Comparison of ENCODE assay signal across 26 mouse cellular contexts in the genomic region with DNA sequence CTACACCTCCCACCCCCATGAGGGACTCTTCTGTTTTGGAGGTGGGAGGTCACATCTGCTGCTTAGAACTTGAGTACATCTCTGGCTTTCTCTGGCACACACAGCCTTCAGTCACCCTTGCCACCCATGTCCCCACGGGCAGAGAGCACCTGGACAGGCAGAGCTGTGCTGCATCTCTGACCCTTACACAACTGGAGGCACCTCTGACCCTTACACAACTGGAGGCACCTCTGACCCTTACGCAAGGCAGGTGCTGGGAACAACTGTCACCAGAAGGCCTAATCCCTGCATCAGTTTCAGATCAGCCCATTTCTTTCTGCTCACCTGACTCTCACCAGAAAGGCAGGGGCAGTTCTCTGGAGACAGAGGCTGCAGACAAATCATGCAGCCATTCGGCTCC. TPM values are rescaled to one million over a fixed set of nuclear protein-coding genes. Genes with fewer than 3 reads are reported as not detected.
DNase-seq lines count a peak whose midpoint lies in the region; ATAC-seq and TF ChIP-seq lines count a peak whose summit lies in the region.
"Had no signal": no experiment of that assay in that cellular context is flagged by ENCODE, and none has a peak within 500 bp of the region (broad histone marks: within the 10 kb centered on the region; RNA-seq: fewer than 3 reads in every experiment).

No protein-coding gene starts in this region.

- H3K36me3 ChIP-seq in midbrain, embryonic 10.5 days = no peaks in the 10 kb centered on the region
- H3K36me3 ChIP-seq in midbrain, embryonic 16.5 days (ENCODE audit: control insufficient read depth, insufficient read depth, low read length) = no peaks in the 10 kb centered on the region
- H3K36me3 ChIP-seq in limb, embryonic 15.5 days = no peaks in the 10 kb centered on the region
- no peaks in the 10 kb centered on the region for H3K36me3 ChIP-seq in liver, embryonic 14.5 days (replicated peaks; ENCODE audit: control insufficient read depth, insufficient read depth, low read depth)
- H3K36me3 ChIP-seq: forebrain, embryonic 12.5 days; heart, embryonic 15.5 days; hindbrain, embryonic 13.5 days; midbrain, embryonic 12.5 days had no signal

- H3K4me2 ChIP-seq in midbrain, embryonic 16.5 days (ENCODE audit: low read length) = no peak overlapping the region
- no peak overlapping the region for H3K4me2 ChIP-seq in limb, embryonic 15.5 days
- H3K4me2 ChIP-seq in liver, embryonic 14.5 days (ENCODE audit: low read depth) = no peak overlapping the region
- H3K4me2 ChIP-seq: forebrain, embryonic 12.5 days; heart, embryonic 15.5 days; hindbrain, embryonic 13.5 days; midbrain, embryonic 12.5 days had no signal

- H3K27me3 ChIP-seq in midbrain, embryonic 10.5 days (ENCODE audit: low read depth, poor library complexity, severe bottlenecking) = no peaks in the 10 kb centered on the region
- no peaks in the 10 kb centered on the region for H3K27me3 ChIP-seq in midbrain, embryonic 16.5 days (ENCODE audit: control insufficient read depth, insufficient read depth, low read depth, low read length)
- H3K27me3 ChIP-seq in limb, embryonic 15.5 days = no peaks in the 10 kb centered on the region
- H3K27me3 ChIP-seq in liver, embryonic 14.5 days (ENCODE audit: control insufficient read depth, insufficient read depth, low read length) = no peaks in the 10 kb centered on the region
- H3K27me3 ChIP-seq: forebrain, embryonic 12.5 days; hindbrain, embryonic 13.5 days; midbrain, embryonic 12.5 days had no signal

- no peak for DNase-seq in midbrain, embryonic 10.5 days (ENCODE audit: low spot score)
- DNase-seq in liver, embryonic 14.5 days (ENCODE audit: low read depth in 3 of 3, low spot score in 3 of 3) = no peak
- DNase-seq in natural killer cell, adult 2 months (ENCODE audit: low spot score in 2 of 2) = no peak
- DNase-seq in thymus, postnatal 14 days = no peak
- no peak for DNase-seq in left cerebral cortex, postnatal 4 days
- DNase-seq: adrenal gland, postnatal 36 days; cerebellum, adult 9-10 months; gastrocnemius, postnatal 36 days; heart, adult 2 months; heart, postnatal 36 days; kidney, adult 2 months; kidney, postnatal 10 days; lung, adult 2 months; lung, postnatal 14 days; right cerebral cortex, postnatal 25 days; spleen, adult 18-20 months; thymus, postnatal 4 days had no signal

- no peak overlapping the region for H3K9ac ChIP-seq in midbrain, embryonic 16.5 days (ENCODE audit: low read depth, low read length)
- H3K9ac ChIP-seq in limb, embryonic 15.5 days = no peak overlapping the region
- H3K9ac ChIP-seq in liver, embryonic 14.5 days (replicated peaks) = no peak overlapping the region
- H3K9ac ChIP-seq: forebrain, embryonic 12.5 days; heart, embryonic 15.5 days; hindbrain, embryonic 13.5 days; midbrain, embryonic 12.5 days had no signal

- peaks cover 10% of the 10 kb centered on the region; the same call in 1 of the 2 replicates for H3K4me1 ChIP-seq in midbrain, embryonic 10.5 days
- no peaks in the 10 kb centered on the region for H3K4me1 ChIP-seq in midbrain, embryonic 16.5 days (ENCODE audit: control insufficient read depth, insufficient read depth, low read length)
- peaks cover 35% of the 10 kb centered on the region for H3K4me1 ChIP-seq in limb, embryonic 15.5 days
- peaks cover 0 to 8% of the 10 kb centered on the region in 2 experiments; a peak in 3 of 4 replicates for H3K4me1 ChIP-seq in liver, embryonic 14.5 days (replicated peaks; ENCODE audit: control insufficient read depth in 2 of 2, insufficient read depth in 2 of 2, low read length in 1 of 2)
- H3K4me1 ChIP-seq: heart, embryonic 15.5 days; midbrain, embryonic 12.5 days had no signal

- H3K4me3 ChIP-seq in midbrain, embryonic 10.5 days = no peak overlapping the region
- no peak overlapping the region for H3K4me3 ChIP-seq in midbrain, embryonic 16.5 days (ENCODE audit: low read depth, low read length)
- H3K4me3 ChIP-seq in limb, embryonic 15.5 days = no peak overlapping the region
- no peak overlapping the region for H3K4me3 ChIP-seq in liver, embryonic 14.5 days (ENCODE audit: insufficient read depth in 1 of 2, low read depth in 2 of 2, low read length in 2 of 2)
- H3K4me3 ChIP-seq: forebrain, embryonic 12.5 days; heart, adult 2 months; heart, embryonic 15.5 days; hindbrain, embryonic 13.5 days; midbrain, embryonic 12.5 days had no signal

- intact Hi-C loops in left cerebral cortex, postnatal 4 days (cut with DNase I) = no loop called here

- no peak for ATAC-seq in midbrain, embryonic 16.5 days
- no peak for ATAC-seq in limb, embryonic 15.5 days (ENCODE audit: insufficient number of reproducible peaks, low FRiP score, low TSS enrichment, low read depth)
- ATAC-seq in liver, embryonic 14.5 days (ENCODE audit: insufficient read depth) = peak; percentile 78
- ATAC-seq: inflammation-experienced regulatory T-cells, adult 6 months had no signal

- TF ChIP-seq EP300 in liver, embryonic 14.5 days (IDR thresholded peaks at IDR 0.05; ENCODE audit: low read depth) = no peak

- 81% methylated on average over 3 of the region's 3 CpGs for WGBS in midbrain, embryonic 10.5 days
- WGBS in midbrain, embryonic 16.5 days = 79% methylated on average over 3 of the region's 3 CpGs
- WGBS in limb, embryonic 15.5 days = 45% methylated on average over 3 of the region's 3 CpGs
- WGBS in liver, embryonic 14.5 days (ENCODE audit: insufficient replicate concordance) = 68% methylated on average over 3 of the region's 3 CpGs

- H3K9me3 ChIP-seq in midbrain, embryonic 10.5 days (replicated peaks) = no peaks in the 10 kb centered on the region
- no peaks in the 10 kb centered on the region for H3K9me3 ChIP-seq in midbrain, embryonic 16.5 days (replicated peaks; ENCODE audit: control insufficient read depth, low read length, poor library complexity, severe bottlenecking)
- H3K9me3 ChIP-seq in limb, embryonic 15.5 days = no peaks in the 10 kb centered on the region
- H3K9me3 ChIP-seq in liver, embryonic 14.5 days (ENCODE audit: control insufficient read depth, low read length) = no peaks in the 10 kb centered on the region
- H3K9me3 ChIP-seq: forebrain, embryonic 12.5 days; heart, embryonic 15.5 days; hindbrain, embryonic 13.5 days; midbrain, embryonic 12.5 days had no signal

- TF ChIP-seq CTCF in liver, embryonic 14.5 days (IDR thresholded peaks at IDR 0.05; ENCODE audit: low read depth) = no peak

- H3K27ac ChIP-seq in midbrain, embryonic 10.5 days (replicated peaks) = 0 out of 2 replicates have a peak overlapping the region, but pooled peaks have one; percentile 9
- no peak overlapping the region for H3K27ac ChIP-seq in midbrain, embryonic 16.5 days (ENCODE audit: low read length)
- 0 out of 2 replicates have a peak overlapping the region, but pooled peaks have one; percentile 29 for H3K27ac ChIP-seq in limb, embryonic 15.5 days
- H3K27ac ChIP-seq in liver, embryonic 14.5 days = peak overlapping the region; percentile 13; the same call in 1 of the 2 replicates
- H3K27ac ChIP-seq: forebrain, embryonic 12.5 days; heart, adult 2 months; heart, embryonic 15.5 days; hindbrain, embryonic 13.5 days; midbrain, embryonic 12.5 days had no signal

RNA-seq across cellular contexts. Expression of gene Haao, which starts 11.7 kb away (rescaled TPM):
- 0.11 and 0.27 TPM in 2 replicates for polyA plus RNA-seq in midbrain, embryonic 10.5 days (2016; fragmentation: Nextera tagmentation; extraction: Ambion mirVana)
- polyA plus RNA-seq in midbrain, embryonic 16.5 days (2015; fragmentation: Nextera tagmentation; extraction: Ambion mirVana) = 0.23 TPM in 1 of 2 replicates, not detected in the other
- polyA plus RNA-seq in limb, embryonic 15.5 days (2015; fragmentation: Nextera tagmentation; extraction: Ambion mirVana) = 1.4 and 2.2 TPM in 2 replicates
- polyA plus RNA-seq in liver, embryonic 14.5 days (2012; rRNA removed) = 14.2 and 19.6 TPM in 2 replicates
- 30.5 and 33.3 TPM in 2 replicates for polyA plus RNA-seq in liver, embryonic 14.5 days (2014; fragmentation: Nextera tagmentation; extraction: Ambion mirVana)
- under 1 TPM in 1 of 2 experiments, not detected in 1; 0.20 TPM for total RNA-seq in left cerebral cortex, postnatal 4 days (2021)
- total RNA-seq: gastrocnemius, postnatal 36 days; layer of hippocampus, postnatal 14 days had no signal
- polyA plus RNA-seq: forebrain, embryonic 12.5 days; neural tube, embryonic 11.5 days had no signal
